Mouse (Mus musculus): Measurements from ENCODE around the gene Lbhd1. TPM values are rescaled to one million over a fixed set of nuclear protein-coding genes. Genes with fewer than 3 reads are reported as not detected.
"Not testable (repeated sequence)": the region's sequence is repeated elsewhere in the genome, so short reads cannot be mapped to it uniquely, and the experiment has no call there.

The Lbhd1 gene
- total RNA-seq, 1 experiment from 2014 or later, result 5.8 TPM

GRCm38 (mm10) chr19:8864265-8864664 lies 19.3 kb upstream of the Lbhd1 start:
- no peak for ATAC-seq (replicated peaks in 1 of 2; ENCODE audit: insufficient read depth in 1 of 2, low FRiP score in 2 of 2, low TSS enrichment in 1 of 2, low read depth in 1 of 2, poor library complexity in 2 of 2, severe bottlenecking in 2 of 2)

- ATAC-seq (replicated peaks in 1 of 2; ENCODE audit: insufficient read depth in 1 of 2, low FRiP score in 2 of 2, low TSS enrichment in 1 of 2, low read depth in 1 of 2, poor library complexity in 2 of 2, severe bottlenecking in 2 of 2), result not testable (repeated sequence)
Measured at GRCm38 (mm10) chr19:8870381-8870780, 13.2 kb upstream of the Lbhd1 start.

GRCm38 (mm10) chr19:8870838-8871237 lies 12.7 kb upstream of the Lbhd1 start:
- ATAC-seq (replicated peaks in 1 of 2; ENCODE audit: insufficient read depth in 1 of 2, low FRiP score in 2 of 2, low TSS enrichment in 1 of 2, low read depth in 1 of 2, poor library complexity in 2 of 2, severe bottlenecking in 2 of 2), result no peak

GRCm38 (mm10) chr19:8871267-8872186 lies 12.0 kb upstream of the Lbhd1 start, which contains the start of gene Ubxn1:
Ubxn1 (plus strand) TSS chr19:8871496.
- ATAC-seq (replicated peaks in 1 of 2; ENCODE audit: insufficient read depth in 1 of 2, low FRiP score in 2 of 2, low TSS enrichment in 1 of 2, low read depth in 1 of 2, poor library complexity in 2 of 2, severe bottlenecking in 2 of 2), result peak; percentile 98 to 100

GRCm38 (mm10) chr19:8872266-8872840 lies 11.2 kb upstream of the Lbhd1 start:
- no peak for ATAC-seq (replicated peaks in 1 of 2; ENCODE audit: insufficient read depth in 1 of 2, low FRiP score in 2 of 2, low TSS enrichment in 1 of 2, low read depth in 1 of 2, poor library complexity in 2 of 2, severe bottlenecking in 2 of 2)

- no peak for ATAC-seq (replicated peaks in 1 of 2; ENCODE audit: insufficient read depth in 1 of 2, low FRiP score in 2 of 2, low TSS enrichment in 1 of 2, low read depth in 1 of 2, poor library complexity in 2 of 2, severe bottlenecking in 2 of 2)
Measured at GRCm38 (mm10) chr19:8875031-8875430, 8.5 kb upstream of the Lbhd1 start.

GRCm38 (mm10) chr19:8880311-8881033 lies 3.1 kb upstream of the Lbhd1 start, which contains the start of gene Uqcc3:
Uqcc3 (minus strand) TSS chr19:8880923.
- ATAC-seq (replicated peaks in 1 of 2; ENCODE audit: insufficient read depth in 1 of 2, low FRiP score in 2 of 2, low TSS enrichment in 1 of 2, low read depth in 1 of 2, poor library complexity in 2 of 2, severe bottlenecking in 2 of 2), result peak; percentile 99

- peak; percentile 19 to 28; a peak in 1 of 4 replicates for ATAC-seq (replicated peaks in 1 of 2; ENCODE audit: insufficient read depth in 1 of 2, low FRiP score in 2 of 2, low TSS enrichment in 1 of 2, low read depth in 1 of 2, poor library complexity in 2 of 2, severe bottlenecking in 2 of 2)
Measured at GRCm38 (mm10) chr19:8881034-8881392, 2.5 kb upstream of the Lbhd1 start.

- ATAC-seq (replicated peaks in 1 of 2; ENCODE audit: insufficient read depth in 1 of 2, low FRiP score in 2 of 2, low TSS enrichment in 1 of 2, low read depth in 1 of 2, poor library complexity in 2 of 2, severe bottlenecking in 2 of 2), result no peak
Measured at GRCm38 (mm10) chr19:8886916-8887584, 3.5 kb downstream of the Lbhd1 start.

- no peak for ATAC-seq (replicated peaks in 1 of 2; ENCODE audit: insufficient read depth in 1 of 2, low FRiP score in 2 of 2, low TSS enrichment in 1 of 2, low read depth in 1 of 2, poor library complexity in 2 of 2, severe bottlenecking in 2 of 2)
Measured at GRCm38 (mm10) chr19:8887585-8888463, 4.3 kb downstream of the Lbhd1 start.

GRCm38 (mm10) chr19:8888511-8889385 lies 5.2 kb downstream of the Lbhd1 start, which contains the start of the genes 1810009A15Rik and Gm49416:
1810009A15Rik (plus strand) TSS chr19:8888853.
Gm49416 (plus strand) TSS chr19:8888926.
- ATAC-seq (replicated peaks in 1 of 2; ENCODE audit: insufficient read depth in 1 of 2, low FRiP score in 2 of 2, low TSS enrichment in 1 of 2, low read depth in 1 of 2, poor library complexity in 2 of 2, severe bottlenecking in 2 of 2), result peak; percentile 96 to 97

GRCm38 (mm10) chr19:8892829-8893766 lies 9.6 kb downstream of the Lbhd1 start, which contains the start of gene Ints5:
Ints5 (plus strand) TSS chr19:8893005.
- peak; percentile 33 to 50 for ATAC-seq (replicated peaks in 1 of 2; ENCODE audit: insufficient read depth in 1 of 2, low FRiP score in 2 of 2, low TSS enrichment in 1 of 2, low read depth in 1 of 2, poor library complexity in 2 of 2, severe bottlenecking in 2 of 2)

- ATAC-seq (replicated peaks in 1 of 2; ENCODE audit: insufficient read depth in 1 of 2, low FRiP score in 2 of 2, low TSS enrichment in 1 of 2, low read depth in 1 of 2, poor library complexity in 2 of 2, severe bottlenecking in 2 of 2), result no peak
Measured at GRCm38 (mm10) chr19:8895397-8895960, 11.9 kb downstream of the Lbhd1 start.

GRCm38 (mm10) chr19:8896231-8896630 lies 12.7 kb downstream of the Lbhd1 start:
- ATAC-seq (replicated peaks in 1 of 2; ENCODE audit: insufficient read depth in 1 of 2, low FRiP score in 2 of 2, low TSS enrichment in 1 of 2, low read depth in 1 of 2, poor library complexity in 2 of 2, severe bottlenecking in 2 of 2), result not testable (repeated sequence)

Measured in hematopoietic stem cell, adult 5-6 weeks (primary cell).